Mouse (Mus musculus) testis, adult 2 months (tissue): ENCODE results near the gene Crygc. TPM values are rescaled to one million over a fixed set of nuclear protein-coding genes. Genes with fewer than 3 reads are reported as not detected.

Source experiments
- H3K27ac ChIP-seq: fragments of 200-500 bp; 2 replicates; pipeline ENCODE4 v1.5.1; 2012; ENCODE audit warnings: low read depth, low read length; ENCODE audit not compliant: control insufficient read depth, insufficient read depth
- H3K27me3 ChIP-seq: fragments of 200-500 bp; 2 replicates; pipeline ENCODE4 v1.6.1; 2012; ENCODE audit warnings: mild to moderate bottlenecking, low read length, moderate library complexity; ENCODE audit not compliant: control insufficient read depth, insufficient read depth
- H3K36me3 ChIP-seq: fragments of 200-500 bp; 2 replicates; pipeline ENCODE4 v1.6.1; 2012; ENCODE audit warnings: mild to moderate bottlenecking, low read length; ENCODE audit not compliant: control insufficient read depth, insufficient read depth
- H3K4me1 ChIP-seq: fragments of 200-500 bp; 2 replicates; pipeline ENCODE4 v1.6.1; 2012; ENCODE audit warnings: low read length; ENCODE audit not compliant: control insufficient read depth, insufficient read depth
- H3K4me3 ChIP-seq: fragments of 200-500 bp; 2 replicates; pipeline ENCODE4 v1.5.1; 2012; ENCODE audit warnings: low read depth, mild to moderate bottlenecking, low read length, moderate library complexity, mixed read lengths; ENCODE audit not compliant: control insufficient read depth
- CTCF ChIP-seq: fragments of 200-500 bp; IDR thresholded peaks from 2 replicates; pipeline ENCODE4 v1.5.1; 2012; ENCODE audit warnings: low read depth, mild to moderate bottlenecking, inconsistent platforms, low read length, moderate library complexity; ENCODE audit not compliant: control insufficient read depth, insufficient read depth, insufficient replicate concordance
- POLR2A ChIP-seq: fragments of 200-500 bp; IDR thresholded peaks from 2 replicates; pipeline ENCODE4 v1.6.1; 2012; ENCODE audit warnings: low read depth, mild to moderate bottlenecking, inconsistent platforms, low read length, moderate library complexity; ENCODE audit not compliant: control insufficient read depth
- polyA plus RNA-seq: library from polyadenylated mRNA; depleted of rRNA; stranded (reverse); fragments of >200 nt; gene quantifications from 2 replicates; pipeline ENCODE4 v1.2.3, GENCODE M21; 2012; rRNA removed

The Crygc gene
- 0.94 and 5.6 TPM in 2 replicates for polyA plus RNA-seq

DNA sequence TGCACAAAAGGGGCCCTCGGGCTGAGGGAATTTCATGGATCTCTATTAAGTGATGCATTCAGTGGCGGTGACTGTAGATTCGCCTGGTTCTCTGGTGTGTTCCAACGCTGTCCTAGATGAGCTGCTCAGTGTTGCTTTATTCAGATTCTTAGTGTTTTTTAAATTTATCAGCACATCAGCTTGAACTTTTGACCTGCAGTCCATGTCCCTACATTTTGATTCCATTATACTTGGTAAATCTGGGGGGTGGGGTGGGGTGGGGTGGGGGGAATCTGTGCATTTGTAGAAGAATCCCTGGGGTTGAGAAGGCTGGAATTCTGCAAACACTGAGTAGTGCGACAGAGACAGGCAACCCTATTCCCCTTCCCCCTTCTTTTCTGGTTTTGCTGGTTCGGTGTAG, at the start of gene Crygc:
Gene Crygc, minus strand, starts transcription at position 101 of the 400 bp plus-strand sequence.
- TF ChIP-seq POLR2A (no peak), CTCF (no peak)
- Histone ChIP-seq H3K4me3 (no peak within 1 kb of the TSS), H3K27me3 (no peaks in the 10 kb centered on the region), H3K36me3 (no peaks in the 10 kb centered on the region), H3K4me1 (no peaks in the 10 kb centered on the region; the same call in 1 of the 2 replicates), H3K27ac (no peak within 1 kb of the TSS)

DNA sequence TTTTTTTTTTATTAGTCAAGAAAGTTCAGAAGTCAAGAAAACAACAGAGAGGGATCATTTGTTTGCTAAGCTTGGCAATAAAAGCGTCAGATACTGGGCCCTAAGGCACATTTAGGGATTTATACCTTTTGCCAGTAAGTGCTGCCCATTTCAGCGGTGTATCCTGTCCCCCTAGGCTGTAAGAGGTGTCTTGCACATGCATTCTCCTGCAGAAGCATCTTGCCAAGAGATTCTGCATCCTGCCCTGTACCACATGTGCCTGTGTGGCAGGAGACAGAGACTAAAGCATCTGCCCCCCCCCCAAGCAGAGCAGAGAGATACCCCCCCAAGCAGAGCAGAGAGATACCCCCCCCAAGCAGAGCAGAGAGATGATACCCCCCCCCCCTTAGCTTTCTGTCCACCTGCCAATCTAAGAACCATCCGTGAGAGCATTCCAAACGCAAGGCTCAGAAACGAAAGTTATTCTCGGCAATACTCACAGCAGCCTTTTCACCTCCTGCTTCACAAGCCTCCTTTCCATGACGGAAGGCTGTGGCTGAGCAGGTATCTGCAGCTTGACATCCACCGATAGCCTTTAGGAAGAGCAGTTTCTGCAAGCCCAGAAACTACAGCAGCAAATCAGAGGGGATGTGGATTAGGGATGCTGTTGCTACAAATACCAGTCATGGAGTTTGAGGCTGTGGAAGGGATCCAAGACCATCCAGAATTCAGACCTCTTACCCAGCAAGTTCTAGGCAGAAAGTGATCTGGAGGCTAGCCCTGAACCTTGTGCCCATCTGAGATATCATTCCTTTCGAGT, 49.3 kb upstream of the Crygc start, which contains the start of gene D630023F18Rik:
Gene D630023F18Rik, minus strand, starts transcription at position 641 of the 799 bp plus-strand sequence.
- no peaks in the 10 kb centered on the region for H3K4me1 ChIP-seq
- no peak within 1 kb of the TSS for H3K27ac ChIP-seq
- H3K4me3 ChIP-seq, result no peak within 1 kb of the TSS
- no peaks in the 10 kb centered on the region for H3K27me3 ChIP-seq
- H3K36me3 ChIP-seq, result no peaks in the 10 kb centered on the region
- TF ChIP-seq CTCF, result no peak
- TF ChIP-seq POLR2A, result no peak

GRCm38 (mm10) chr1:65119438-65119837, 45.9 kb upstream of the Crygc start, which contains the start of gene Gm28845:
Gene Gm28845, minus strand, starts transcription at chr1:65119558.
- H3K4me1 ChIP-seq, result no peaks in the 10 kb centered on the region
- H3K36me3 ChIP-seq, result no peaks in the 10 kb centered on the region
- no peaks in the 10 kb centered on the region for H3K27me3 ChIP-seq
- H3K4me3 ChIP-seq, result no peak within 1 kb of the TSS
- H3K27ac ChIP-seq, result no peak within 1 kb of the TSS
- TF ChIP-seq CTCF (no peak), POLR2A (no peak)

DNA sequence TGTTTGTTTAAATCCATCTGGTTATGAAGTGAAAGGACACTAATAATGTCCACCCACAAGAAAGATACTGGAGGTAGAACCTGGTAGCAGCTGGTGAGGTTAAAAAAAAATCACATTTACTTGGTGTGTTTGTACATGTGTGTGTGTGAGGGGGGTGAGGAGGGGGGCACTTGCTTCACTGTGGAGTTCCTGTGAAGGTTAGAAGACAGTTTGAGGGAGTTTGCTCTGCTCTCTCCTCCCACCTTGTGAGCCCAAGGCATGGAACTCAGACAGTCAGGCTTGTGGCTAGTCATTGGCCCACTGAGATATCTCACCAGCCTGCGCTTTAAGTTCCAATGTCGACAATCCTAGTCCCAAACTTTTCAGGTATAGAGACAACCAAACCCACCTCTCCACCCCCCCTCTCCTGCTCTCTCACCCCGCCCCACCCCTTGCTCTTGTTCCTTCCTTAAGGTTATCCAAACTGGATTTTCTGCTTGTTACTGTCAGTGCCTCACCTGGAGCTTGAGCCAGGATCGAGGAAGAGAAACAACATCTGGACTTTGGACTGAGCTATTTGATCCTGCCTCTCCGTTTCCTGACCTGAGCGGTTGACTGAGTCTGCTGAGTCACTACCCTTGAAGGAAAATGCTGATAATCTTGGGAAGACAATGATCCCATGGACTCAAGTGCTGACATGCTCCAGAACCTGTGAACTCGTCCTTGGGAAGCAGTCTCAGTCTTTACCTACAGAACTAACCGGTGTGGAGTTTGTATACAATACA, 44.8 kb upstream of the Crygc start:
- no peak overlapping the region for H3K27ac ChIP-seq
- H3K4me1 ChIP-seq, result no peaks in the 10 kb centered on the region
- no peak for TF ChIP-seq POLR2A
- TF ChIP-seq CTCF, result no peak
- H3K4me3 ChIP-seq, result no peak overlapping the region
- H3K27me3 ChIP-seq, result no peaks in the 10 kb centered on the region
- H3K36me3 ChIP-seq, result no peaks in the 10 kb centered on the region

DNA sequence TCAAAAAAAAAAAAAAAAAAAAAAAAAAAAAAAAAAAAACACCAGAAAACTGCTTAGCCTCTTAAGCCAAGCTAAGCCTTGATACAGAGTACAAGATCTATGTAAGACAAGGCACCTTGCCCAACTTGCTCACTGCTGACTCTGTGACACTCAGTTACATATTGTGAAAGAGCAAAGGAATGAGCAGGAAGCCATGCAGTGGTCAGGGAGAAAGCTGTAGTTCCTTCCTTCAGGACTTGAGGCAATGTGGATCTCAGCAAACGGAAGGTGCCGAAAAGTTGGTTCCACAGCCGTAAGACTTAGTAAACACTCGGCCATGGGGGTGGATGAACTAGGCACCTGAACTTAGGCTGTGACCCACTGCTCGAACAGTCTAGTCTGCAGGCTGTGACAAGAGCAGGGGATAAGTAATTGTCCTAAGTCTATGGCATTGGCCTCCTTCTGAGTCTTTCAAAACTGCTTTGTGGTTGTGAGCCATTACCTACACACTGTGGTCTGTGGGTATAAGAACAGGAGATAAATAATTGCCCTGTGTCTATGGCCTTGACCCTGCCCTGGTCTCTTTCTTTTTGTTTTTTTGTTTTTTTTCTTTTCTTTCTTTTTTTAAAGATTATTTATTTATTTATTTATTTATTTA, 40.2 kb upstream of the Crygc start:
- Histone ChIP-seq H3K4me1 (peaks cover 3% of the 10 kb centered on the region; the same call in 1 of the 2 replicates), H3K4me3 (no peak overlapping the region), H3K36me3 (no peaks in the 10 kb centered on the region), H3K27ac (no peak overlapping the region), H3K27me3 (no peaks in the 10 kb centered on the region)
- TF ChIP-seq POLR2A, result no peak
- TF ChIP-seq CTCF, result no peak

GRCm38 (mm10) chr1:65112807-65113196, 39.3 kb upstream of the Crygc start:
- 0 out of 2 replicates have a peak, but pooled peaks have one; percentile 15 for TF ChIP-seq POLR2A
- no peak for TF ChIP-seq CTCF
- no peaks in the 10 kb centered on the region for H3K36me3 ChIP-seq

More at GRCm38 (mm10) chr1:65112807-65113196, 39.3 kb upstream of the Crygc start:
- Histone ChIP-seq H3K4me3 (peak overlapping the region; percentile 31), H3K27me3 (no peaks in the 10 kb centered on the region), H3K27ac (peak overlapping the region; percentile 36; the same call in 1 of the 2 replicates), H3K4me1 (peaks cover 3% of the 10 kb centered on the region; the same call in 1 of the 2 replicates)
